Mouse (Mus musculus) mouse embryonic stem cell (cell line): Measurements from ENCODE around the gene Gm17949.

ENCODE experiments used
- in situ Hi-C, 2 experiments: fragments of 300-500 bp; cut with MboI; formaldehyde crosslinking; loops; 1 replicate in 1 of 2; 3 replicates in 1 of 2; pipeline ENCODE4 v1.14.3; 2019 to 2020; ENCODE audit warnings: low sequenced_read_pairs in 2 of 2, low pct_unique_long_range_greater_than_20kb in 1 of 2, mixed read lengths in 1 of 2; ENCODE audit not compliant: unreplicated experiment in 1 of 2

Gm17949 gene

DNA sequence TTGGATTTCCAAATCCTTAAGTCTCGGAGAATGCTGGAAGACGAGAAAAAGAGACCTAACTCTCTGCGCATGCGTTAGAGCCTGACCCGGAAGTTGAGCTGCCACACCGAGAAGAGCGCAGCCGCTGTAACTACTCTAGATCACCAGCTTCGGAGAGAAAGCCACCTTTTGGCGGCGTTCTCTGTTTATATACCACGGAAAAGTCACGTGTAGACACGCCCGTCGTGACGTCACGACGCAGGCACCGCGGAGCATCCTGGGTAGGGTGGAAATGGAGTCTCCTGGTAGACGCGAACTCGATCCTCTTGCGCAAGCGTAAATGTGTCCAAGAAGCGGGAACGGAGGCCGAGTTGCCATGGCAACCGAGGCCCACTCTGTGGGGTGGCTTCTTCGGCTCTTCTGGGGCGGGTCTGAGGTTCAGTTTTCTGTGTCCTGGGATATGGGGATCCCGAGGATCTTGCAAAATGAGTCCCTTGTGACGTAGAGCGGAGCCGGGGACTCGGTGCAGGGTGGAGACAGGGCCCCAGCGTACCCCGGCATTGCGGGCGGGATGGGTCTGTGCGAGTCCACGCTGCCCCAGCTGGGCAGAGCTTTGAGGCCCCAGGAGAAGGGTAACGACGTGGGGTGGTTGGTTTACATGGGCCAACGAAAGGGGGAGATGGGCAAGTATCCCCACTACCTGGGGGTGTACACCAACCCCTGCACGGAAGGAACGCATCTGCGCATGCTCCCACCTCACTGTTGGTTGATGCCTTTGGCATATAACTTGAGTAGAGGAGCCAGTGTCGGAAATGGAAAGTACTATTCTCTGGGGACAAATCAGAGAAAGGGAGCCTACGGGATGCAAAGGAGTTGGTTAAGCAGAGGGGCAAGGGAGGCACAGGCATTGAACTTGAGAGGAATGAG, at the start of gene Gm17949, which contains the start of gene Gtf2f1:
TSS of gene Gm17949 (plus strand) at position 234 of the 906 bp plus-strand sequence.
TSS of gene Gtf2f1 (minus strand) at position 53 of the 906 bp plus-strand sequence.
- in situ Hi-C loops: no loop called here

GRCm38 (mm10) chr17:56961880-56962279, 49.4 kb upstream of the Gm17949 start:
- in situ Hi-C loops: no loop called here

DNA sequence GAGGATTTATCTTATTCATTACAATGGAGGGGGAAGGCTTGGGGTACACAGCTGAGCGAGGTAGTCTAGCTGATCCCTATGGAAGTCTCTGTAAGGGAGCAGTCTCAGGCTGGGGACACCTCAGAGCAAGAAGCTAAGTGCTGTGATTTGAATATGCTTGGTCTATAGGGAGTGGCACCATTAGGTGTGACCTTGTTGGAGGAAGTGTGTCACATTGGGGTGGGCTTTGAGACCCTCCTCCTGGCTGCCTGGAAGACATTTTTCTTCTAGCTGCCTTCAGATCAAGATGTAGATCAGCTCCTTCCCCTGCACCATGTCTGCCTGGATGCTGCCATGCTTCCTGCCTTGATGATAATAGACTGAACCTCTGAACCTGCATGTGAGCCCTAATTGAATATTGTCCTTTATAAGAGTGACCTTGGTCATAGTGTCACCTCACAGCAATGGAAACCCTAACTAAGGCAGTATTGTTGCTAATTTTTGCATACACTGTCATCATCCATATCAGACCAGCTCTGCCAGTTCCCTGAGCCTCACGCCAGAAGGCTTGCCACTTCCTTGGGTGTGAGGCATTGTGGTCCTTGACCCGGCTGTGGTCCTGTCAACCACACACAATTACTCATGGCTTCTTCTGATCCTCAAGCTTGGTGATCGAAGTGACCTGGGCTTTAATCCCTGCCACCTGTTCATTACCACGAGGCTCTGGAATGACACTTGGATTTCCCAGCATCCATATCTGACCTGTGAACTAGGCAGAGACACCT, 48.4 kb upstream of the Gm17949 start:
- in situ Hi-C loops: no loop called here

DNA sequence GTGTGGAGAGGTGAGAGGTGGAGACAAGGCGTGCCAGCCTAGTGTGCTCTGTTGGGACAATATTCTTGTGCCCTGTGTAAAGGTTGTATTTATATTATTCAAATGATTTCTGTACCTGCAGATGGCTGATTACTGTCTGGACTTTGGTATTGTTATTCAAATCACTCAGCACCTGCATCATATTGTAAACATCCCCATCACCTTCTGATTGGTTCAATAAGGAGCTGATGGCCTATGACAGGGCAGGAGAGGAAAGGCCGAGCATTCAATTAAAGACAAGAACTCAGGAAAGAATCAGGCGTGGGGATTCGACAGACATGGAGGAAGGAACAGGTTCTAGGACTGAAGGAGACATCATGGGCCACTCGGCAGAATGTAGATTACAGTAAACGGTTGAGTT, 47.6 kb upstream of the Gm17949 start:
- in situ Hi-C loops: no loop called here

- in situ Hi-C loops: no loop called here
Measured at GRCm38 (mm10) chr17:56969321-56969720, 41.9 kb upstream of the Gm17949 start.

DNA sequence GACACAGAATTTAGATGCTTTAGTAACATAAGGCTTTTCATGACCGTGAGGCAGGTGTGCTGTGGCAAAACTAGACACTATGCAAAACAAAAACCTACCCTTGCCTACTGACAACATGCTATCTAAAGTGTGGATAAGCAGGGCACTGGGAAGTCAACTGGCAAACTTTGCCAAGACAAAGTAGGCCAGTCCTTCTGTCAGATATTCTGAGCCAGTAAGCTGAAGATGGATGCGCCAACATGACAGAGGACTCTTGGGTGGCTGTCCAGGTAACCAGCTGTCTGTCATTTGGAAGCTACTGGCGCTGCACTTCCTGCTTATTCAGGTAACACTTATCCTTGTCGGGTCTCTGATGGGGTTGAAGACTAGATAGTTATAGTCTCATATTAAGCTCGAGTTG, 41.2 kb upstream of the Gm17949 start:
- in situ Hi-C loops: no loop called here

GRCm38 (mm10) chr17:56973956-56974707, 37.1 kb upstream of the Gm17949 start:
- in situ Hi-C loops: no loop called here

DNA sequence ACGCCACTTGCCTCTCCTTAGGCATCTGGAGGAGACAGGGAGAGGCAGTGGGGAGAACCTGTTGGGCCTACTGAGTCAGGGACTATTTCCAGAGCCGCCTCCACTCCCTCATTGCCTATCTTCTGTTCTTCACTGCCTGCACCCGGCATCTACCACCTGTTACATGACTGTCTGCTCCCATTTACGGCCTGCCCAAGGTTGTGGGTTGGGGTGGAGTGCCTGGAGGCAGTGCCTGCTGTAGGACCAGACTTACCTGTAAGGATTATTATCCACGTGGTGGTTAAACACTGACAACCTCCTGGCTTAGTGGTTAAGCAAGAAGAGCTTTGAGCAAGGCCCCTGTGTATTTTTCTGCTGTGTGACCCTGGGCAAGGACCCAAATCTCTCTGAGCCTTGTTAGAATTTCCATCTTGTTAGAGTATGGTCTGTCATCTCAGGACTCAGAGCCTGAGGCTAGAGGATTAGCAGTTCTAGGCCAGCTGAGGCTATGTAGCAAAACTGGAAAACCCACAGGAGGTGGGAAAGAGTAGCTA, 36.5 kb upstream of the Gm17949 start:
- in situ Hi-C loops: no loop called here

DNA sequence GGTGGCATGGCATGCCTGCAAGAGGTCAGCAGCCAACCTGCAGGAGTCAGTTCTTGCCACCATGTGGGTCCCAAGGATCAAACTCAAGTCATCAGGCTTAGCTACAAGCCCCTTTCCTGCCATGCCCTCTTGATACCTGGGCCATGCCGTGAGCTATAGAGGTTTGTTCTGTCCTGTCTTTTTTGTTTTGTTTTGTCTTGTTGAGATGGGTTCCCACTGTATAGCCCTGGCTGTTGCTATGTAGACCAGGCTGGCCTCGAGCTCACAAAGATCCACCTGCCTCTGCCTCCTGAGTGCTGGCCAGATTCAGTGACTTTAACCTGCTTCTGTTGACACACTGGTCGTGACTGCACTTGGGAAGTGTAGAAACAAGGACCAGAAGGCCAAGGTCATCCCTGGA, 35.9 kb upstream of the Gm17949 start:
- in situ Hi-C loops: no loop called here

GRCm38 (mm10) chr17:56976531-56977390, 34.5 kb upstream of the Gm17949 start:
- in situ Hi-C loops: no loop called here

- in situ Hi-C loops: no loop called here
Measured at GRCm38 (mm10) chr17:56979524-56979923, 31.7 kb upstream of the Gm17949 start.

- in situ Hi-C loops: no loop called here
Measured at GRCm38 (mm10) chr17:56981049-56981448, 30.2 kb upstream of the Gm17949 start.

DNA sequence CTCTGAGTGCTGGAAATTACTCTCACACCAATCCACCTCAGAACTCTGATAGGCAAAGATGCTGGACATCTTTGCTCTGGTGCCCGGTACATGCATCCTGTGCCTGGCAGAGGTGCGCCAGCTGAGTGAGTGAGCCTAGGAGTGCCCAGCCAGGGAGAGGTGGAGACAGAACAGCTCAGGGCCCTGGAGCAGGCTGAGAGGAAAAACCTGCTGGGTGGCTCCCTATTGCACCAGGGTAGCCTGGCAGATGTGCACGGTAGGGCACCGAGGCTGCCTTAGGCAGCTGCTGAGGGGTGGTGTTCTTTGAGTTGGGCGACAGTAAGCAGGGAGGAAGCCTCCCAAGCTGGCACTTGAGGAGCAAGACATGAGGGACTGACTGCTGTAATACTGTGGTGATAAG, 29.3 kb upstream of the Gm17949 start, which contains the start of gene Acer1:
TSS of gene Acer1 (minus strand) at position 114 of the 400 bp plus-strand sequence.
- in situ Hi-C loops: no loop called here

GRCm38 (mm10) chr17:56984886-56985285, 26.4 kb upstream of the Gm17949 start:
- in situ Hi-C loops: no loop called here

DNA sequence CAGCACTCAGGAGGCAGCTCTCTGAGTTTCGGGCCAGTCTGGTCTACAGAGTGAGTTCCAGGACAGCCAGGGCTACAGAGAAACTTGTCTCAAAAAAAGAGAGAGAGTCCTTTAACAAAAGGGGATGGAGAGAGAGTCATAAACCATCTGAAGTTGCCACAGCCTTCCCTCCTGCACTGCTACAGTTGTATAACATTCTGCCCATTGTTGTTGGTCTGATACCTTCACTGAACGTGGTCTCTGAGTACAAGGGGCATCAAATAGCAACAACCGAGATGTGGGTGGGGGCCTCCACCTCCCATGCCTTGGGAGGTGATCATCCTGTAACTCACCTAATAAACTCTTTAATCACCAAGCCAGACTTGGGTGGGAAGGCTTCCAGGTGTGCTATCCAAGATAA, 25.6 kb upstream of the Gm17949 start:
- in situ Hi-C loops: no loop called here

- in situ Hi-C loops: no loop called here
Measured at GRCm38 (mm10) chr17:56986105-56986805, 25.0 kb upstream of the Gm17949 start.

GRCm38 (mm10) chr17:56988441-56988840, 22.8 kb upstream of the Gm17949 start:
- in situ Hi-C loops: no loop called here
